Mouse (Mus musculus): Measurements from ENCODE around the gene 9530053A07Rik. TPM values are rescaled to one million over a fixed set of nuclear protein-coding genes. Genes with fewer than 3 reads are reported as not detected.
"Not testable (repeated sequence)": the region's sequence is repeated elsewhere in the genome, so short reads cannot be mapped to it uniquely, and the experiment has no call there.

The 9530053A07Rik gene
- polyA plus RNA-seq, 1 experiment from 2014 or later: 0.03 TPM

DNA sequence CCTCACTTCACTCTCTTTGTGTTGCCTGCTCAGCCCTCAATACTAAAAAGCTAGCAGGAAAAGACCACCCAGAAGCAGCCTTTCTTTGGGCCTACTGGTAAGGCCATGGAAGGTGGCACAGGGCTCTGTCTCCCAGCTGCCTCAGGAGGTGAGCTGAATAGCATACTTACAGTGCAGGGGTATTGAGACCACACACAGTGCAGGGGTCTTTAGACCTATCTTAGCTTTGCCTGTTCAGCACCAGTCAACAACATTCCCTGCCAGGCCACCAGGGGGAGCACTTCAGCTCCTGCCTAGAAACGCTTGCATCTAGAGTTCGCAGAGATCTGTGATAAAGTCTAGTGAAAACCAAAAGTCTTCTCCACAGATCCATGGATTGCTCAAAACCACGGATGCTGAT is 19.0 kb downstream of the 9530053A07Rik start:
- peaks cover 5% of the 10 kb centered on the region; the same call in 1 of the 2 replicates for H3K9me3 ChIP-seq
- no peaks in the 10 kb centered on the region for H3K27me3 ChIP-seq
- WGBS: 29% methylated on average over 3 of the region's 3 CpGs
- H3K36me3 ChIP-seq: no peaks in the 10 kb centered on the region
- no peak overlapping the region for H3K27ac ChIP-seq
- H3K4me1 ChIP-seq: no peaks in the 10 kb centered on the region
- no peak overlapping the region for H3K4me3 ChIP-seq
- H3K4me2 ChIP-seq: no peak overlapping the region
- H3K9ac ChIP-seq: no peak overlapping the region
- ATAC-seq (ENCODE audit: insufficient number of reproducible peaks, insufficient read depth, low FRiP score, low TSS enrichment, low read depth): 0 out of 2 replicates have a peak, but pooled peaks have one; percentile 53

DNA sequence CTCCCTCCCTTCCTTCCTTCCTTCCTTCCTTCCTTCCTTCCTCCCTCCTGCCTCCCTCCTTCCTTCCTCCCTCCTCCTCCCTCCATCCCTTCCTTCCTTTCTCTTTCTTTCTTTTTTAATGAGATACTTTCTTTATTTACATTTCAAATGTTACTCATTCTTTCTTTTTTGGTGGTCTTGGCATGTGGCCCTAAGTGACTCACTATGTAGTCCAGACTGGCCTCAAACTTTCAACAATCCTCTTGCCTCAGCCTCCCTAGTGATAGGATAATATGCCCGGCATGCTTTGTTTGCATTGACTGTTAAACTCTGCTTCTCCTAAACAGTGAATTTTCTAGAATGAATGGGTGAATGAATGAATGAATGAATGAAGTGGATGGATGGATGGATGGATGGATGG is 20.6 kb downstream of the 9530053A07Rik start:
- no peak overlapping the region for H3K27ac ChIP-seq
- no peaks in the 10 kb centered on the region for H3K27me3 ChIP-seq
- no peaks in the 10 kb centered on the region for H3K4me1 ChIP-seq
- no peak overlapping the region for H3K9ac ChIP-seq
- no peak overlapping the region for H3K4me3 ChIP-seq
- ATAC-seq (ENCODE audit: insufficient number of reproducible peaks, insufficient read depth, low FRiP score, low TSS enrichment, low read depth): no peak
- WGBS: 91% methylated on average over 1 of the region's 1 CpGs
- H3K36me3 ChIP-seq: no peaks in the 10 kb centered on the region
- H3K9me3 ChIP-seq: no peaks in the 10 kb centered on the region
- no peak overlapping the region for H3K4me2 ChIP-seq

DNA sequence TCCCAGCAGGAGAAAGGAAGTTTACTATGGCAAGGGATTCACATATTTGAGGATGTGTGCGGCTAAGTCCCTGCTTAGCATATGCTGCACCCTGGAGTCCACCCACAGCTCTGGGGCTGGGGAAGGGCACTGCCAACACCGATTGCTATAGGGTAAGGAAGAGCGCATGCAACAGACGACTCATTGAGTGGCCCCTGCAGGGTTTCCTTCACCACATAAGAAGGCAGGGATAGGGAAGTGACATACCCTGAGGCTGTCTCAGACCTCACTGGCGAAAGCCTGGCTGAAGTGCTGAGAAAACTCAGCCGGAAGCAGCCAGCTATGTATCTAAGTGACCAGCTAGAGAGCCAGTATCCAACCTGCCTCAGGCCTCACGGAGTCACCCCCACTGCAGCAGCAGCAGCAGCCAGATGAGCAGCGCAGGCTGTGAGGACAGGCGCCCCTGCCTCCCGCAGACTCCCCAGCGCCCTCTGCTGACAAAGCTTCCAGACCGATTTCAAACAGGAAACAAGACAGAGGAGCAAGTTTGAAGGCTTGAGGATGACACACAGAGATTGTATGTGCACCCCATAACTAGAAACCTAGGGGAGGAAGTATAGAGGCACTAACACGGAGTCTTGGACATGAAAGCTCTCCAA is 22.4 kb downstream of the 9530053A07Rik start:
- Histone ChIP-seq H3K27ac (no peak overlapping the region), H3K9me3 (no peaks in the 10 kb centered on the region), H3K36me3 (no peaks in the 10 kb centered on the region), H3K27me3 (no peaks in the 10 kb centered on the region), H3K9ac (peak overlapping the region; percentile 36; the same call in 1 of the 2 replicates), H3K4me2 (0 out of 2 replicates have a peak overlapping the region, but pooled peaks have one; percentile 14), H3K4me3 (no peak overlapping the region), H3K4me1 (no peaks in the 10 kb centered on the region)
- WGBS: 6% methylated on average over 13 of the region's 13 CpGs
- ATAC-seq (ENCODE audit: insufficient number of reproducible peaks, insufficient read depth, low FRiP score, low TSS enrichment, low read depth): no peak

DNA sequence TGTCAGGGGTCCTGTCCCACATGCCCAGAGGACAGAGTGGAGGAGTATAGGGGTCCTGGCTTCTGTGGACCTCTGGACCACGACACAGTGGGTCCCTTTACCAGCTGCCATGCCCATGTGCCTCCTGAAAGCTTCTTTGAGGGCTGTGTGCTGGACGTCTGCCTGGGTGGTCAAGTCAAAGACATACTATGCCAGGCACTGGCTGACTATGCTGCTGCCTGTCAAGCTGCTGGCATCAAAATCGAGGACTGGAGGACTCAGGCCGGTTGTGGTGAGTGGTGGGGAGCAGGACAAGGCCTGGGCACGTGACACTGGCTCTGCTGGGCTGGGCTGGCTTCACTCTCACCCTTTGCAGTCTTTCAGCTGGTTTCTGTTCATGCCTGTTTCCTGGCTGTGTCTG is 24.3 kb downstream of the 9530053A07Rik start:
- H3K27me3 ChIP-seq; H3K4me3 ChIP-seq; H3K36me3 ChIP-seq; H3K4me2 ChIP-seq; H3K27ac ChIP-seq; H3K9ac ChIP-seq; ATAC-seq (ENCODE audit: insufficient number of reproducible peaks, insufficient read depth, low FRiP score, low TSS enrichment, low read depth); H3K4me1 ChIP-seq; H3K9me3 ChIP-seq: not testable (repeated sequence)
- 35% methylated on average over 5 of the region's 5 CpGs for WGBS

DNA sequence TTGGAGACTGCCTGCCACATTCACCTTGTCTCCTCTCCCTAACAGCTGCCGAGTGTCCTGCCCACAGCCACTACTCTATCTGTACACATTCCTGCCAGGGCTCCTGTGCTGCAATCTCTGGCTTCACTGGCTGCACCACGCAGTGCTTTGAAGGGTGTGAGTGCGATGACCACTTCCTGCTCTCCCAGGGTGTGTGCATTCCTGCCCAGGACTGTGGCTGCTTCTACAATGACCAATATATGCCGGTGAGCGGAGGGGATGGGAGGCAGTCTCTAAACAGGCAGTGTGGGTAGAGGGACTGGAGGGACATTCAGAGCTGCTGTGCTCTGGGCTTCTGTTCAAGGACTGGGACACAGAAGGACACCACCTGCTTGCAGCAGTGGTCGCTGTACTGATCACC is 30.0 kb downstream of the 9530053A07Rik start:
- peak overlapping the region; percentile 37; the same call in 1 of the 2 replicates for H3K9ac ChIP-seq
- H3K27me3 ChIP-seq: no peaks in the 10 kb centered on the region
- 58% methylated on average over 6 of the region's 6 CpGs for WGBS
- H3K36me3 ChIP-seq: no peaks in the 10 kb centered on the region
- H3K27ac ChIP-seq: no peak overlapping the region
- no peak overlapping the region for H3K4me2 ChIP-seq
- H3K9me3 ChIP-seq: no peaks in the 10 kb centered on the region
- ATAC-seq (ENCODE audit: insufficient number of reproducible peaks, insufficient read depth, low FRiP score, low TSS enrichment, low read depth): no peak
- no peak overlapping the region for H3K4me3 ChIP-seq
- no peaks in the 10 kb centered on the region for H3K4me1 ChIP-seq

DNA sequence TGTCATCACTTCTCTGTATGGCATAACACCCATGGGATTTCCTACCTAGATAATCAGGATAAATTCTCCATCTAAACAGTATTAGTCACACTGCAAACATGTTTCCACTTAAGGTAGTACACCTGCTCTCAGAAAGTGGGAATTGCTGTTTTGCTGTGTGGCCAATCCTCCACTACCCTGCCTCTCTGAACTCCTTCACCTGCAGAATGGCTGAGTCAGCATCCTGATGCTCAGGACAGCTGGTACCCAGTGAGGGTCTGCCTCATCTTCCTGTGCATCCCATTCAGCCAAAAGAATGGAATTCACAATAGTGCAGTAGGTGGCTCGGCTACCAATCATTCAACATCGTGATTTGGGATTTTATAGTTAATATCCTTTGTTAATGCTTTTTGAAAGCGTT is 30.6 kb downstream of the 9530053A07Rik start:
- ATAC-seq (ENCODE audit: insufficient number of reproducible peaks, insufficient read depth, low FRiP score, low TSS enrichment, low read depth): no peak
- H3K4me3 ChIP-seq: no peak overlapping the region
- 87% methylated on average over 3 of the region's 3 CpGs for WGBS
- H3K27ac ChIP-seq: no peak overlapping the region
- no peaks in the 10 kb centered on the region for H3K4me1 ChIP-seq
- no peaks in the 10 kb centered on the region for H3K27me3 ChIP-seq
- no peaks in the 10 kb centered on the region for H3K9me3 ChIP-seq
- H3K9ac ChIP-seq: no peak overlapping the region
- H3K36me3 ChIP-seq: no peaks in the 10 kb centered on the region
- H3K4me2 ChIP-seq: no peak overlapping the region

DNA sequence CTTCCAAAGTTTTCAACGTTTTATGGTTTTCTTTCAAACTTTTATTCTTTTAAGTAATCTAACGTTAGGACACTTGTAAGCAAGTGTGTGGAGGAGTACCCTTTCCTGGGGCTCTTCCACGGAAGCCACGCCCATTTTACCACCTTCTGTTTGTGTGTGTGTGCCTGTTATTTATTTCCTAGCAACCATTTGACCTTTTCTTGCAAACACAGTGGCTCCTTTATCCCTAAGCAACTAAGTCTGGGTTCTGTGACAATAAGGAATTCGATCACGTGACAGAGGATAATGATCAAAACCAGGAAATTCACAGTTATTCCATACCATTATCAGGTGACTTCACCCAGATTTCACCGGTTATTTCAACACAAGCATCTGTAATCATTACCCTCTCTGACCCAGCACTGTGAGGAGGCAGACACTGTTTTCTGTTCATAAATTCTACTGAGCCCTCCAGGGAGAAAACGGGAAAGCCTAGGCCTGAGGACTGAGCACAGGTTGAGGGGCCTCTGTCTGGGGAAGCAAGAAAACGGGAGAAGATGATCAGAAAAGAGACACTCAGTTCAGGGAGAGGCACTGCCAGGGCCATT is 32.0 kb downstream of the 9530053A07Rik start:
- Histone ChIP-seq H3K27me3 (no peaks in the 10 kb centered on the region), H3K4me2 (no peak overlapping the region), H3K9ac (no peak overlapping the region), H3K4me3 (no peak overlapping the region), H3K4me1 (no peaks in the 10 kb centered on the region), H3K36me3 (no peaks in the 10 kb centered on the region), H3K27ac (no peak overlapping the region), H3K9me3 (no peaks in the 10 kb centered on the region)
- ATAC-seq (ENCODE audit: insufficient number of reproducible peaks, insufficient read depth, low FRiP score, low TSS enrichment, low read depth): no peak
- WGBS: 52% methylated on average over 9 of the region's 9 CpGs

DNA sequence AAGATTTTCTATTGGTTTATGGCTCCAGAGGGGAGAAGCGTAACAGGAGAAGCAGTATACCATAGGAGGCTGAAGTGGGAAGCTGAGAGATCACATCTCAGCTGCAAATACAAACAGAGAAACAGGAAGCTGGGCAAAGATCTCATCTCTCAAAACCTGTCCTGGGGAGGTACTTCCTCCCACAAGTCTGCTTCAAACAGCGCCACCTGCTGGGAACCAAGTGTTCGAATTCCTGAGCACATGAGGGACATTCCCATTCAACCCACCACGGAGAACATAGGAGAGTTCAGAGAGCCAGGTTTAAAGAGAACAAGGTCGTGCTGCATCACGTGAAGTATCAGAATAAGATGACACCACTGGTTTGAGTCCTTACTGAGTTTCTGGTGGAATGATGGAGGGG is 36.1 kb downstream of the 9530053A07Rik start:
- no peak overlapping the region for H3K4me2 ChIP-seq
- no peak for ATAC-seq (ENCODE audit: insufficient number of reproducible peaks, insufficient read depth, low FRiP score, low TSS enrichment, low read depth)
- H3K27ac ChIP-seq: no peak overlapping the region
- no peak overlapping the region for H3K9ac ChIP-seq
- no peaks in the 10 kb centered on the region for H3K27me3 ChIP-seq
- H3K9me3 ChIP-seq: no peaks in the 10 kb centered on the region
- no peak overlapping the region for H3K4me3 ChIP-seq
- 82% methylated on average over 6 of the region's 6 CpGs for WGBS
- H3K36me3 ChIP-seq: no peaks in the 10 kb centered on the region
- peaks cover 12% of the 10 kb centered on the region for H3K4me1 ChIP-seq

DNA sequence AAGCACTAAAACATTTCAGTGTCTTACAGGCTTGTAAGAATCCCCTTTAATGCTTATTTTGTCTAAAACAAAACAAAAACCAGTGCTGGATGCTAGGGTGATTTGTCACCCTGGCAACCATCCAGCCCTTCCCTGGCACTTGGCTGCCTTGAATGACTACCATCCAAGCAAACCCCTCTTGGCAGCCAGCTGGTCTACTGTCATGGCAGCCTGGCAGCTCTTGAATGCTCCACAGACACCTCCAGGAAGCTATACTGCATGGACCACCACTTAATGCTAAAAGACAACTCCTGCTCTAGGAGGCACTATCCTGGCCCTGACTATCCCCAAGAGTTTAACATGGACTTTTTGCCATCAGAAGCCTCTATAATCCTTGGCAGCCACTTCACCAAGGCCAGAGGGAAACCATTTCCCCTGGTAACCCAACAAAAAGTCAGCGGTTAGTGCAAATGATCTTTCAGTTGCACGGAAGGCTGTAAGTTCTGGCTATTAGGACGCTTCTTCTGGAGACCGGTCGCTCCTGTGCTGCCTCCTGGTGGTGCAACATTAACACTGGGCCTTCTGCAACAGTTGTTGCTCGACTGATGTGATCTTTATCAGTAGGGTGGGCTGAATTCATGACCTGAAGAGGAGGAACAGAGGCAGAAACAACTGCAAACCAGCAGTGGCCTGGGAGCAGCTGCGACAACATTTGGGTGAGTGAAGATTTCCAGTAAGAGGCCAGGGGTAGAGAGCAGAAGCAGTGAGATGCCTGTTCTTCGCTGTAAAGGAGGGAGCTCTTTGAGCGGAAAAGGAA is 39.3 kb downstream of the 9530053A07Rik start:
- peak overlapping the region; percentile 79 for H3K4me2 ChIP-seq
- WGBS: 7% methylated on average over 9 of the region's 9 CpGs
- H3K36me3 ChIP-seq: no peaks in the 10 kb centered on the region
- H3K9me3 ChIP-seq: no peaks in the 10 kb centered on the region
- peak overlapping the region; percentile 90 for H3K9ac ChIP-seq
- H3K4me1 ChIP-seq: peaks cover 27% of the 10 kb centered on the region
- peak overlapping the region; percentile 89 for H3K27ac ChIP-seq
- no peaks in the 10 kb centered on the region for H3K27me3 ChIP-seq
- no peak for ATAC-seq (ENCODE audit: insufficient number of reproducible peaks, insufficient read depth, low FRiP score, low TSS enrichment, low read depth)
- H3K4me3 ChIP-seq: peak overlapping the region; percentile 70

DNA sequence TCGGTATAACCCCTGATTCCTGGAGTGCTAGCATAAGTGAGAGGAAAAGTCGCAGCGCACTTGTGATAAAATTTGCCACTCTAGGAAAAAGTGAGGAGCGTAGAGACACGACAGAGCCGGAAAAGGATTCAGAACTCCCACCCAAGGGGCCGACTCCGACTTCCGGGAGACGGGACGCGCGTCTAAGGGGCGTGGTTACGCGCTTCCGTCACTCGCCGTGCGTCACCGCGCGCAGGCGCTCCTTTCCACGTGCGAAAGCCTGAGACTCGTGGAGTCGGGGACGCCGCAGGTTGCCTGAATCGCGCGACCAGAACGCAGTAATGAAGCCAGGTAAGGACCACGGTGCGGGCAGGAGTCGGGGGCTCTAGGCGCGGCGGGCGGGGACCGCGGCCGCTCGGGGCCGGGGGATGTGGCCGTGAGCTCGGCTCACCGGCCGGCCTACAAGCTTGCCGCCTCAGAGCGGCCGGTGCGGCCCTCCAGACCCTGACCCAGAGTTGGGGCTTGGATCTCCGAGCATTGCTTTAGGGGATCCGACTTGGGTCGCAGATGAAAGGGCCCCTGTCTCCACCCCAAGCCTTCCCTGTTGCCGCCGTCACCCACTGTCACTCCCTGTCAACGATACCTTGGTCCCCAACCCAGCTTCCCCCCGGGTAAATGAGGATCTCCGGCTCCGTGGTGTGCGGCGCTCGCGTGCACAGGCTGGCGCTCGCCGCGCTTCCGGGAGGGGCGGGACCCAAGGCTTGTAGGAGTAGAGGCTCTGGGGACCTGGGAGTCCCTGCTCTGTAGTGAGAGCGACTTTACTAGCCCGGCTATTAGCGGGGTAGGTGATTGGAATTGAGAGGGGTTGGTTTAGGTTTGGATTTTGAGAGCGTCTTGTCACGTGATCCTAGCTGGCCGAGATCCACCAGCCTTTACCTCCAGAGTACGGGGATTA is 40.5 kb downstream of the 9530053A07Rik start, which contains the start of gene Fbl:
Fbl (plus strand) TSS at position 222 of the 934 bp plus-strand sequence.
- Histone ChIP-seq H3K4me1 (peaks cover 27% of the 10 kb centered on the region), H3K9ac (peak within 1 kb of the TSS; percentile 90), H3K27ac (peak within 1 kb of the TSS; percentile 89), H3K9me3 (no peaks in the 10 kb centered on the region), H3K4me2 (peak within 1 kb of the TSS; percentile 79), H3K36me3 (peaks cover under 1% of the 10 kb centered on the region; the same call in 1 of the 2 replicates), H3K27me3 (no peaks in the 10 kb centered on the region), H3K4me3 (peak within 1 kb of the TSS; percentile 70)
- ATAC-seq (ENCODE audit: insufficient number of reproducible peaks, insufficient read depth, low FRiP score, low TSS enrichment, low read depth): peak; percentile 88
- WGBS: under 1% methylated on average over 80 of the region's 80 CpGs

DNA sequence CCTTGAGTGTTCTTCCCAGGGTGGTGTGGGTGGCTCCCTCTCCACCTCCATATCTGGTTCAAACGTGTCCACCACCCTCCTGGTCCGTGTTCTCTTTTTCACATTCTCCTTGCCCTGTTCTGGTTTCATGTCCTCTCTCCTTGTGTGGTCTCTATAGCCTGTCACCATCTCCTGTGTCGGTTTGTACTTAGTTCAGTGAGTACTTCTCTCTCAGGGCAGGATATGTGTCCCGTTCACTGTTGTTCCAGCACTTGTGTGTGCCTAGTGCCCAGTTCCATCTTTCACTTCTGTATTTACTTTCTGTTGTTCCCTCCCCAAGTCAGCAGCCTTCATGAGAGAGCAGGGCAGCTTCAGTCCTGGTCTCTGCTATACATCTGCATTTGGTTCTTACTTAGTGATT is 46.1 kb downstream of the 9530053A07Rik start:
- H3K4me1 ChIP-seq: peaks cover 20% of the 10 kb centered on the region
- WGBS: 82% methylated on average over 4 of the region's 4 CpGs
- H3K27me3 ChIP-seq: no peaks in the 10 kb centered on the region
- H3K4me3 ChIP-seq: no peak overlapping the region
- H3K9ac ChIP-seq: 0 out of 2 replicates have a peak overlapping the region, but pooled peaks have one; percentile 2
- no peak overlapping the region for H3K4me2 ChIP-seq
- no peaks in the 10 kb centered on the region for H3K9me3 ChIP-seq
- no peak for ATAC-seq (ENCODE audit: insufficient number of reproducible peaks, insufficient read depth, low FRiP score, low TSS enrichment, low read depth)
- H3K36me3 ChIP-seq: peaks cover 39% of the 10 kb centered on the region
- no peak overlapping the region for H3K27ac ChIP-seq

All from embryonic facial prominence, embryonic 13.5 days (tissue).